Mouse (Mus musculus) thymus, adult 18-20 months (tissue): ENCODE results near the gene Tmem51.

Experiments used
- DNase-seq, 2 experiments: peaks; one replicate each; pipeline ENCODE4 v3.0.0; 2022; ENCODE audit warnings: mixed read lengths in 2 of 2

Tmem51 gene

GRCm38 (mm10) chr4:142084131-142084899, at the start of gene Tmem51:
Tmem51 (minus strand) TSS chr4:142084304.
- DNase-seq = no peak

GRCm38 (mm10) chr4:142130162-142130561, 46.1 kb upstream of the Tmem51 start:
- no peak for DNase-seq

- no peak for DNase-seq
These were observed 43.2 kb upstream of the Tmem51 start for GRCm38 (mm10) chr4:142127275-142127788.

GRCm38 (mm10) chr4:142126641-142127274, 42.7 kb upstream of the Tmem51 start:
- DNase-seq = no peak

GRCm38 (mm10) chr4:142121164-142121563, 37.1 kb upstream of the Tmem51 start:
- DNase-seq = no peak

- DNase-seq = no peak
These were observed 34.4 kb upstream of the Tmem51 start for GRCm38 (mm10) chr4:142118522-142118921.

- DNase-seq = no peak
These were observed 33.9 kb upstream of the Tmem51 start for GRCm38 (mm10) chr4:142117993-142118392.

GRCm38 (mm10) chr4:142113306-142113705, 29.2 kb upstream of the Tmem51 start:
- no peak for DNase-seq

GRCm38 (mm10) chr4:142103081-142103671, 19.1 kb upstream of the Tmem51 start:
- no peak for DNase-seq

- no peak for DNase-seq
These were observed 14.2 kb upstream of the Tmem51 start for GRCm38 (mm10) chr4:142098303-142098702.

- no peak for DNase-seq
These were observed 13.8 kb upstream of the Tmem51 start for GRCm38 (mm10) chr4:142097871-142098270.

- DNase-seq = no peak
These were observed 11.6 kb upstream of the Tmem51 start for GRCm38 (mm10) chr4:142095513-142096241.

- DNase-seq = no peak
These were observed 10.3 kb upstream of the Tmem51 start for GRCm38 (mm10) chr4:142094386-142094785.

- no peak for DNase-seq
These were observed 7.0 kb upstream of the Tmem51 start for GRCm38 (mm10) chr4:142091100-142091499.

- no peak for DNase-seq
These were observed 5.9 kb upstream of the Tmem51 start for GRCm38 (mm10) chr4:142089966-142090365.

GRCm38 (mm10) chr4:142088836-142089235, 4.7 kb upstream of the Tmem51 start:
- no peak for DNase-seq

- DNase-seq = no peak
These were observed 4.3 kb upstream of the Tmem51 start for GRCm38 (mm10) chr4:142088409-142088808.

GRCm38 (mm10) chr4:142084936-142085563, 946 bp upstream of the Tmem51 start:
- DNase-seq = no peak

- peak in 1 of 2 experiments; percentile 16 for DNase-seq
These were observed 358 bp downstream of the Tmem51 start for GRCm38 (mm10) chr4:142083762-142084130.

- DNase-seq = no peak
These were observed 911 bp downstream of the Tmem51 start for GRCm38 (mm10) chr4:142083193-142083592.

- no peak for DNase-seq
These were observed 1.4 kb downstream of the Tmem51 start for GRCm38 (mm10) chr4:142082703-142083102.

- no peak for DNase-seq
These were observed 2.3 kb downstream of the Tmem51 start for GRCm38 (mm10) chr4:142081631-142082283.
